Mouse (Mus musculus) adrenal gland, postnatal 10 days (tissue): ENCODE results near the gene Tas1r3. TPM values are rescaled to one million over a fixed set of nuclear protein-coding genes. Genes with fewer than 3 reads are reported as not detected.

Source experiments
- microRNA-seq: library from miRNA; unstranded; fragments of <30 nt; microRNA quantifications from one replicate; pipeline ENCODE4 v1.2.0, GENCODE M21; 2021
- total RNA-seq, 2 experiments: library from RNA; stranded (reverse); gene quantifications; 2 replicates each; pipeline ENCODE4 v1.2.3; 2021

The Tas1r3 gene
- total RNA-seq, 2 experiments from 2014 or later = 0.36 to 0.45 TPM

Small RNA genes lying within 50 kb of the gene (microRNA-seq; reads per million reads assigned to microRNA genes)
- not detected for gene Gm22991

Other genes with a start within 250 kb of the Tas1r3 start
- gene Cdk11b, start 238.5 kb downstream of the Tas1r3 start, total RNA-seq = 10 to 100 TPM; 34.6 to 38.3 TPM
- gene Gm10563, start 218.0 kb downstream of the Tas1r3 start, total RNA-seq = not detected
- 10 to 100 TPM; 16.6 to 18.9 TPM for gene Mmp23, start 210.0 kb downstream of the Tas1r3 start, total RNA-seq
- gene Mib2, start 194.2 kb downstream of the Tas1r3 start, total RNA-seq = 10 to 100 TPM; 36.3 to 40.4 TPM
- 10 to 100 TPM; 36.3 to 49.0 TPM for gene Fndc10, start 169.0 kb downstream of the Tas1r3 start, total RNA-seq
- gene Ssu72, start 158.6 kb downstream of the Tas1r3 start, total RNA-seq = 10 to 100 TPM; 86.5 to 90.9 TPM
- 1 to 10 TPM in 1 of 2 experiments, under 1 TPM in 1; 0.81 to 1.4 TPM for gene Tmem240, start 128.6 kb downstream of the Tas1r3 start, total RNA-seq
- 100 to 1,000 TPM; 118 to 141 TPM for gene Atad3a, start 102.3 kb downstream of the Tas1r3 start, total RNA-seq
- gene Vwa1, start 88.7 kb downstream of the Tas1r3 start, total RNA-seq = 1 to 10 TPM; 6.6 to 7.9 TPM
- gene Tmem88b, start 77.5 kb downstream of the Tas1r3 start, total RNA-seq = 1 to 10 TPM in 1 of 2 experiments, under 1 TPM in 1; 0.54 to 1.4 TPM
- not detected for gene Ankrd65, start 72.9 kb downstream of the Tas1r3 start, total RNA-seq
- 100 to 1,000 TPM; 149 to 168 TPM for gene Mrpl20, start 60.5 kb downstream of the Tas1r3 start, total RNA-seq
- gene Ccnl2, start 50.9 kb downstream of the Tas1r3 start, total RNA-seq = 100 to 1,000 TPM in 1 of 2 experiments, 10 to 100 TPM in 1; 82.7 to 124 TPM
- 100 to 1,000 TPM; 146 to 149 TPM for gene Aurkaip1, start 32.1 kb downstream of the Tas1r3 start, total RNA-seq
- 10 to 100 TPM; 56.6 to 59.6 TPM for gene Mxra8, start 23.7 kb downstream of the Tas1r3 start, total RNA-seq
- gene Dvl1, start 16.0 kb downstream of the Tas1r3 start, total RNA-seq = 10 to 100 TPM; 58.2 to 59.0 TPM
- 10 to 100 TPM; 17.6 to 18.4 TPM for gene Cptp, start 6.1 kb upstream of the Tas1r3 start, total RNA-seq
- 10 to 100 TPM; 29.0 to 29.3 TPM for gene Ints11, start 6.2 kb upstream of the Tas1r3 start, total RNA-seq
- gene Pusl1, start 28.4 kb upstream of the Tas1r3 start, total RNA-seq = 10 to 100 TPM; 27.9 to 39.0 TPM
- gene Acap3, start 28.5 kb upstream of the Tas1r3 start, total RNA-seq = 10 to 100 TPM; 16.9 to 29.4 TPM
- 10 to 100 TPM; 72.3 to 73.4 TPM for gene Ube2j2, start 80.5 kb upstream of the Tas1r3 start, total RNA-seq
- 100 to 1,000 TPM; 117 to 132 TPM for gene C1qtnf12, start 99.0 kb upstream of the Tas1r3 start, total RNA-seq
- gene B3galt6, start 129.3 kb upstream of the Tas1r3 start, total RNA-seq = 1 to 10 TPM; 5.7 to 6.1 TPM
- 100 to 1,000 TPM; 184 to 191 TPM for gene Sdf4, start 129.5 kb upstream of the Tas1r3 start, total RNA-seq
- 1 to 10 TPM; 1.9 TPM for gene Tnfrsf4, start 150.5 kb upstream of the Tas1r3 start, total RNA-seq
- gene Tnfrsf18, start 162.8 kb upstream of the Tas1r3 start, total RNA-seq = under 1 TPM; 0.51 to 0.66 TPM
- gene Ttll10, start 196.1 kb upstream of the Tas1r3 start, total RNA-seq = under 1 TPM; 0.27 to 0.67 TPM
- gene 9430015G10Rik, start 246.6 kb upstream of the Tas1r3 start, total RNA-seq = 10 to 100 TPM; 10.6 to 13.8 TPM